Mouse (Mus musculus): ENCODE data around the gene Apol7c. TPM values are rescaled to one million over a fixed set of nuclear protein-coding genes. Genes with fewer than 3 reads are reported as not detected.

Gene Apol7c
- 8.3 and 13.9 TPM in 2 replicates for polyA plus RNA-seq (2012; rRNA removed; ENCODE audit: low replicate concordance)

DNA sequence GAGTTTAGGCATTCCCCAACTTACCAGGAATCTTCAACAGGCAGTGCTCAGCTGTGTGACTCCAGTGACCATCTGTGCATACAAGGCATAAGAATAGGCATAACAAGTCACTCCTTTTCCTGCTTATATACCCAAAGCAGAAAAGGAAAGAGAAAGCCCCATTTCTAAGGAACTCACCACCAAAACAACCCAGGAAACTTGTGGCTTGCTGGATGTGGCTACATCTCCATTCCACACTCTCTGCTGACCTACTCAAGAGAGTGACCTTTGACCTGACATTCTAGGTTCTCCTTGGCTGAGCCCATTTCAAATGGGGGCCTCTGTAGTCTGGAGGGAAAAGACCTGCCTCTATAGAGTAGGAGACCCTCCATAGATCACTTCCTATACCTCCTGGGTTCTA is at the start of gene Apol7c:
Gene Apol7c, minus strand, starts transcription at position 101 of the 400 bp plus-strand sequence.

GRCm38 (mm10) chr15:77561792-77562191 is 28.7 kb upstream of the Apol7c start, which contains the start of gene 1700025B11Rik:
Gene 1700025B11Rik (minus strand): TSS chr15:77561892.

GRCm38 (mm10) chr15:77507966-77508365 is 25.1 kb downstream of the Apol7c start, which contains the start of gene Apol11a:
Gene Apol11a (plus strand): TSS chr15:77508271.

GRCm38 (mm10) chr15:77476693-77477092 is 56.4 kb downstream of the Apol7c start, which contains the start of gene Apol10a:
Gene Apol10a (plus strand): TSS chr15:77477047.

Other genes with a start within 250 kb of the Apol7c start
- gene Rbfox2, start 226.3 kb downstream of the Apol7c start, polyA plus RNA-seq (2012; rRNA removed; ENCODE audit: low replicate concordance) = 20.8 and 29.1 TPM in 2 replicates
- gene Apol7a, start 134.2 kb downstream of the Apol7c start, polyA plus RNA-seq (2012; rRNA removed; ENCODE audit: low replicate concordance) = 17.9 and 52.2 TPM in 2 replicates
- 4.3 and 85.0 TPM in 2 replicates for gene Apol9a, start 122.2 kb downstream of the Apol7c start, polyA plus RNA-seq (2012; rRNA removed; ENCODE audit: low replicate concordance)
- 0.20 and 1.3 TPM in 2 replicates for gene Apol7b, start 85.8 kb downstream of the Apol7c start, polyA plus RNA-seq (2012; rRNA removed; ENCODE audit: low replicate concordance)
- gene Apol10a, start 56.3 kb downstream of the Apol7c start, polyA plus RNA-seq (2012; rRNA removed; ENCODE audit: low replicate concordance) = 7.2 and 24.6 TPM in 2 replicates
- gene Apol11a, start 25.0 kb downstream of the Apol7c start, polyA plus RNA-seq (2012; rRNA removed; ENCODE audit: low replicate concordance) = 0.06 TPM in 1 of 2 replicates, not detected in the other
- not detected in 2 replicates for gene 1700025B11Rik, start 28.6 kb upstream of the Apol7c start, polyA plus RNA-seq (2012; rRNA removed; ENCODE audit: low replicate concordance)
- 0.06 and 0.13 TPM in 2 replicates for gene Apol10b, start 62.8 kb upstream of the Apol7c start, polyA plus RNA-seq (2012; rRNA removed; ENCODE audit: low replicate concordance)
- gene Gm36245, start 65.9 kb upstream of the Apol7c start, polyA plus RNA-seq (2012; rRNA removed; ENCODE audit: low replicate concordance) = not detected in 2 replicates
- gene Apol11b, start 110.0 kb upstream of the Apol7c start, polyA plus RNA-seq (2012; rRNA removed; ENCODE audit: low replicate concordance) = not detected in 2 replicates
- gene Apol7e, start 165.5 kb upstream of the Apol7c start, polyA plus RNA-seq (2012; rRNA removed; ENCODE audit: low replicate concordance) = 0.50 and 1.9 TPM in 2 replicates
- gene Apol9b, start 195.7 kb upstream of the Apol7c start, polyA plus RNA-seq (2012; rRNA removed; ENCODE audit: low replicate concordance) = 3.4 and 50.9 TPM in 2 replicates
- not detected in 2 replicates for gene Apol8, start 223.7 kb upstream of the Apol7c start, polyA plus RNA-seq (2012; rRNA removed; ENCODE audit: low replicate concordance)